Mouse (Mus musculus) subcutaneous adipose tissue, adult 2 months (tissue): ENCODE data around the gene Olfr147. TPM values are rescaled to one million over a fixed set of nuclear protein-coding genes. Genes with fewer than 3 reads are reported as not detected.

Experiments used
- polyA plus RNA-seq: library from polyadenylated mRNA; depleted of rRNA; stranded (reverse); fragments of >200 nt; gene quantifications from 2 replicates; pipeline ENCODE4 v1.2.3, GENCODE M21; 2012; ENCODE audit warnings: low replicate concordance; rRNA removed

Gene Olfr147
- not detected in 2 replicates for polyA plus RNA-seq

GRCm38 (mm10) chr9:38401398-38401797, at the start of gene Olfr147:
TSS of gene Olfr147 (plus strand) at chr9:38401698.

GRCm38 (mm10) chr9:38366596-38366995, 34.9 kb upstream of the Olfr147 start, which contains the start of gene Olfr250:
TSS of gene Olfr250 (plus strand) at chr9:38366896.

GRCm38 (mm10) chr9:38376786-38377185, 24.7 kb upstream of the Olfr147 start, which contains the start of gene Olfr251:
TSS of gene Olfr251 (plus strand) at chr9:38377086.

GRCm38 (mm10) chr9:38429155-38429554, 27.7 kb downstream of the Olfr147 start, which contains the start of gene Olfr901:
TSS of gene Olfr901 (plus strand) at chr9:38429455.

GRCm38 (mm10) chr9:38447352-38447751, 45.9 kb downstream of the Olfr147 start, which contains the start of gene Olfr902:
TSS of gene Olfr902 (plus strand) at chr9:38447652.

Other genes with a start within 250 kb of the Olfr147 start
- not detected in 2 replicates for gene Olfr891, start 220.9 kb upstream of the Olfr147 start, polyA plus RNA-seq
- not detected in 2 replicates for gene Olfr893, start 193.3 kb upstream of the Olfr147 start, polyA plus RNA-seq
- not detected in 2 replicates for gene Olfr894, start 183.6 kb upstream of the Olfr147 start, polyA plus RNA-seq
- not detected in 2 replicates for gene Olfr143, start 148.9 kb upstream of the Olfr147 start, polyA plus RNA-seq
- not detected in 2 replicates for gene Olfr895, start 133.8 kb upstream of the Olfr147 start, polyA plus RNA-seq
- gene Olfr896-ps1, start 110.6 kb upstream of the Olfr147 start, polyA plus RNA-seq, result not detected in 2 replicates
- not detected in 2 replicates for gene Olfr25, start 72.6 kb upstream of the Olfr147 start, polyA plus RNA-seq
- not detected in 2 replicates for gene Olfr898, start 53.3 kb upstream of the Olfr147 start, polyA plus RNA-seq
- not detected in 2 replicates for gene Olfr250, start 34.8 kb upstream of the Olfr147 start, polyA plus RNA-seq
- gene Olfr251, start 24.6 kb upstream of the Olfr147 start, polyA plus RNA-seq, result not detected in 2 replicates
- gene Olfr901, start 27.8 kb downstream of the Olfr147 start, polyA plus RNA-seq, result not detected in 2 replicates
- not detected in 2 replicates for gene Olfr902, start 46.0 kb downstream of the Olfr147 start, polyA plus RNA-seq
- not detected in 2 replicates for gene Olfr904, start 61.4 kb downstream of the Olfr147 start, polyA plus RNA-seq
- not detected in 2 replicates for gene Olfr905, start 69.4 kb downstream of the Olfr147 start, polyA plus RNA-seq
- gene Olfr906, start 85.4 kb downstream of the Olfr147 start, polyA plus RNA-seq, result not detected in 2 replicates
- not detected in 2 replicates for gene Olfr907, start 94.1 kb downstream of the Olfr147 start, polyA plus RNA-seq
- gene Olfr911-ps1, start 119.9 kb downstream of the Olfr147 start, polyA plus RNA-seq, result not detected in 2 replicates
- not detected in 2 replicates for gene Olfr910, start 136.2 kb downstream of the Olfr147 start, polyA plus RNA-seq
- gene Olfr912, start 178.5 kb downstream of the Olfr147 start, polyA plus RNA-seq, result not detected in 2 replicates
- not detected in 2 replicates for gene Olfr913, start 191.1 kb downstream of the Olfr147 start, polyA plus RNA-seq
- not detected in 2 replicates for gene Olfr914, start 203.4 kb downstream of the Olfr147 start, polyA plus RNA-seq